Mouse (Mus musculus) spleen, adult 2 months (tissue): ENCODE data around the gene Thumpd1.

Source experiments
- CTCF ChIP-seq: fragments of 200-500 bp; IDR thresholded peaks from 2 replicates; pipeline ENCODE4 v1.5.1; 2011; ENCODE audit warnings: mild to moderate bottlenecking, inconsistent platforms; ENCODE audit not compliant: insufficient read depth, insufficient read length, insufficient replicate concordance; ENCODE audit errors: extremely low read depth
- POLR2A ChIP-seq: fragments of 200-500 bp; IDR thresholded peaks from 2 replicates; pipeline ENCODE4 v1.6.1; 2011; ENCODE audit warnings: low read depth, low read length, inconsistent platforms

- TF ChIP-seq CTCF (no peak), POLR2A (no peak)
These were observed 46.4 kb upstream of the Thumpd1 start for GRCm38 (mm10) chr7:119766996-119767395.
